Mouse (Mus musculus) small intestine, adult 2 months (tissue): ENCODE results near the gene Wdr48. TPM values are rescaled to one million over a fixed set of nuclear protein-coding genes. Genes with fewer than 3 reads are reported as not detected.

Experiments used
- H3K27ac ChIP-seq: fragments of 200-500 bp; 2 replicates; pipeline ENCODE4 v1.5.1; 2012; ENCODE audit warnings: low read depth, low read length, control low read depth, inconsistent platforms; ENCODE audit not compliant: insufficient read depth
- H3K27me3 ChIP-seq: fragments of 200-500 bp; 2 replicates; pipeline ENCODE4 v1.6.1; 2012; ENCODE audit warnings: mild to moderate bottlenecking, moderate library complexity, low read length, inconsistent platforms; ENCODE audit not compliant: control insufficient read depth, insufficient read depth
- H3K36me3 ChIP-seq: fragments of 200-500 bp; 2 replicates; pipeline ENCODE4 v1.6.1; 2012; ENCODE audit warnings: mild to moderate bottlenecking, low read length, control low read depth, inconsistent platforms; ENCODE audit not compliant: control insufficient read depth, insufficient read depth
- H3K4me1 ChIP-seq: fragments of 200-500 bp; 2 replicates; pipeline ENCODE4 v1.6.1; 2012; ENCODE audit warnings: low read length, inconsistent platforms, mixed read lengths; ENCODE audit not compliant: control insufficient read depth, insufficient read depth, insufficient read length
- H3K4me3 ChIP-seq: fragments of 200-500 bp; 2 replicates; pipeline ENCODE4 v1.5.1; 2012; ENCODE audit warnings: low read depth, mild to moderate bottlenecking, control low read depth, inconsistent platforms, low read length, moderate library complexity
- CTCF ChIP-seq: fragments of 200-500 bp; IDR thresholded peaks from 2 replicates; pipeline ENCODE4 v1.5.1; 2012; ENCODE audit warnings: low read depth, mild to moderate bottlenecking, control low read depth, inconsistent platforms, low read length, moderate library complexity, mixed read lengths; ENCODE audit not compliant: insufficient replicate concordance, insufficient read length; ENCODE audit errors: extremely low read depth
- POLR2A ChIP-seq: fragments of 200-500 bp; IDR thresholded peaks from 2 replicates; pipeline ENCODE4 v1.6.1; 2012; ENCODE audit warnings: low read depth, mild to moderate bottlenecking, control low read depth, inconsistent platforms, low read length, moderate library complexity
- WGBS: fragments of 180-500 bp; shearing (Covaris S2); methylation state at CpG from one replicate; pipeline ENCODE4 v1.1.7; 2018; 5-methylcytosine and 5-hydroxymethylcytosine counted together
- polyA plus RNA-seq: library from polyadenylated mRNA; depleted of rRNA; stranded (reverse); fragments of >200 nt; gene quantifications from 2 replicates; pipeline ENCODE4 v1.2.3, GENCODE M21; 2012

Gene Wdr48
- polyA plus RNA-seq, 1 experiment = 15.5 TPM

GRCm38 (mm10) chr9:119902410-119903151 is 7.9 kb downstream of the Wdr48 start:
- no peak for TF ChIP-seq CTCF
- no peak for TF ChIP-seq POLR2A
- Histone ChIP-seq H3K4me3 (no peak overlapping the region), H3K36me3 (peaks cover 38% of the 10 kb centered on the region), H3K27me3 (no peaks in the 10 kb centered on the region), H3K4me1 (no peaks in the 10 kb centered on the region), H3K27ac (no peak overlapping the region)
- WGBS = 85% methylated on average over 12 of the region's 12 CpGs

DNA sequence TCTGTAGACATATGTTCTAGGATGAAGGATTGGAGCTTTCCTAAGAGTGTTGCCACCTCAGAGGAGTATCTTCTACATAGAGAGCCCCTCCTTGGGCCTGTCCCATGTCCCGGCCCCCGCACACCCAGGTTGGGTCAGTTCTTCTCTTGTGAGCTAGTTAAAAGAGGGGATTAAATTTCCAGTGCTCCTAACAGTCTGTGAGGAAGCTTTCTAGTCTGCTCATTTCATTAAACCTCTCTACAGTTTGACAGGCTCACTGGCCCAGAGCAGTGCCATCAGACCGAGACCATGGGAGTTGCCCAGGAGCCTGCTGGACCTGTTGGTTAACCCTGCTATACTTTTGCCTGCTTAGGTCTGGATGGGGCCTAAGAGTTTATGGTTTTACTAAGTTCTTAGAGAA is 14.0 kb downstream of the Wdr48 start:
- TF ChIP-seq CTCF = no peak
- TF ChIP-seq POLR2A = no peak
- Histone ChIP-seq H3K4me3 (no peak overlapping the region), H3K27me3 (no peaks in the 10 kb centered on the region), H3K36me3 (peaks cover 82% of the 10 kb centered on the region), H3K4me1 (no peaks in the 10 kb centered on the region), H3K27ac (no peak overlapping the region)
- WGBS = 96% methylated on average over 3 of the region's 3 CpGs

DNA sequence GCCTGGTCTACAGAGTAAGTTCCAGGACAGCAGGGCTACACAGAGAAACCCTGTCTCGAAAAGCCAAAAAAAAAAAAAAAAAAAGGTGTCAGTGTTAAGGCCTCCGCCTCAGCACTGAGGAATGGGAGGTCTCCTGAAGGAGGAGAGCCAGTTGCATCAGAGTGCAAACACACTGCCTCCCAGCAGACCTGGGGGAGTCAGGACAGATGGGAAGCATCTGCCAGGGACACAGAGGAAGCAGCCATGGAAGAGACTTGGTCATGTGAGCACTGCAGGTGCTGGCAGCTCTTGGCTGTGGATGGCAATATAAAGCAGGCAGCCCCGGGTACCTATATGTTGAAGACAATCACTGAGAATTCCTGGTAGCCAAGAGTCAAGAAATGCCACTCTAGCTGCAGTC is 15.3 kb downstream of the Wdr48 start:
- no peak for TF ChIP-seq CTCF
- TF ChIP-seq POLR2A = no peak
- Histone ChIP-seq H3K4me1 (no peaks in the 10 kb centered on the region), H3K27ac (no peak overlapping the region), H3K27me3 (no peaks in the 10 kb centered on the region), H3K36me3 (peaks cover 84% of the 10 kb centered on the region), H3K4me3 (no peak overlapping the region)
- WGBS = 81% methylated on average over 3 of the region's 3 CpGs

- no peaks in the 10 kb centered on the region for H3K27me3 ChIP-seq
- H3K36me3 ChIP-seq = peaks cover 72% of the 10 kb centered on the region
- WGBS = 71% methylated on average over 13 of the region's 13 CpGs
Observed at GRCm38 (mm10) chr9:119913087-119913838, 18.6 kb downstream of the Wdr48 start.

GRCm38 (mm10) chr9:119919858-119920257 is 25.2 kb downstream of the Wdr48 start:
- Histone ChIP-seq H3K4me1 (no peaks in the 10 kb centered on the region), H3K36me3 (peaks cover 50% of the 10 kb centered on the region), H3K27ac (no peak overlapping the region), H3K4me3 (no peak overlapping the region), H3K27me3 (no peaks in the 10 kb centered on the region)
- no peak for TF ChIP-seq POLR2A
- TF ChIP-seq CTCF = no peak
- WGBS = 83% methylated on average over 1 of the region's 1 CpGs

More at GRCm38 (mm10) chr9:119913087-119913838, 18.6 kb downstream of the Wdr48 start:
- Histone ChIP-seq H3K4me3 (no peak overlapping the region), H3K4me1 (no peaks in the 10 kb centered on the region), H3K27ac (no peak overlapping the region)
- no peak for TF ChIP-seq CTCF
- no peak for TF ChIP-seq POLR2A

DNA sequence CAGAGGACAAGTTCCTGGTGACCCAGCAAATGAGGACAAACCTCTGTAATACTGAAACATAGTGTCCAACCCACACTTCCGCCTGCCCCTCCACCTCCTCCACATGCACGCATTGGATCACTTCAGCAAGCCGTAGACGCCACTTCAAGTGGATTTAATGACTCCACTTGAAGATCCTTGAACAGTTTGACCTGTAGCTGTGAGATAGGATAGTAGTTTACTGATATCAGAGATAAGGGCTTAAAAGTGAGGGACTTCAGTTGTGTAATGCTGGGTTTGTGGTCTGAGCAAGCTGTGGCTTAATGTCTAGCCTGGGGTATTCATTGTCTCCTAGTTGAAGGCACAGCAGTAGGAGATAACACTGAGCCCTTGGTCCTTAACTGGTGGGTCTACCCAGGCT is 28.8 kb downstream of the Wdr48 start:
- Histone ChIP-seq H3K4me1 (no peaks in the 10 kb centered on the region), H3K27me3 (no peaks in the 10 kb centered on the region), H3K36me3 (peaks cover 62% of the 10 kb centered on the region), H3K4me3 (no peak overlapping the region), H3K27ac (no peak overlapping the region)
- TF ChIP-seq POLR2A (no peak), CTCF (no peak)
- 78% methylated on average over 4 of the region's 4 CpGs for WGBS

GRCm38 (mm10) chr9:119925120-119925657 is 30.5 kb downstream of the Wdr48 start:
- 81% methylated on average over 16 of the region's 16 CpGs for WGBS
- H3K27ac ChIP-seq = no peak overlapping the region
- H3K4me3 ChIP-seq = no peak overlapping the region
- H3K27me3 ChIP-seq = no peaks in the 10 kb centered on the region
- TF ChIP-seq POLR2A = no peak
- TF ChIP-seq CTCF = no peak
- H3K4me1 ChIP-seq = no peaks in the 10 kb centered on the region
- H3K36me3 ChIP-seq = peaks cover 62% of the 10 kb centered on the region
